ENCODE assay signal across 9 mouse cellular contexts in the genomic region with DNA sequence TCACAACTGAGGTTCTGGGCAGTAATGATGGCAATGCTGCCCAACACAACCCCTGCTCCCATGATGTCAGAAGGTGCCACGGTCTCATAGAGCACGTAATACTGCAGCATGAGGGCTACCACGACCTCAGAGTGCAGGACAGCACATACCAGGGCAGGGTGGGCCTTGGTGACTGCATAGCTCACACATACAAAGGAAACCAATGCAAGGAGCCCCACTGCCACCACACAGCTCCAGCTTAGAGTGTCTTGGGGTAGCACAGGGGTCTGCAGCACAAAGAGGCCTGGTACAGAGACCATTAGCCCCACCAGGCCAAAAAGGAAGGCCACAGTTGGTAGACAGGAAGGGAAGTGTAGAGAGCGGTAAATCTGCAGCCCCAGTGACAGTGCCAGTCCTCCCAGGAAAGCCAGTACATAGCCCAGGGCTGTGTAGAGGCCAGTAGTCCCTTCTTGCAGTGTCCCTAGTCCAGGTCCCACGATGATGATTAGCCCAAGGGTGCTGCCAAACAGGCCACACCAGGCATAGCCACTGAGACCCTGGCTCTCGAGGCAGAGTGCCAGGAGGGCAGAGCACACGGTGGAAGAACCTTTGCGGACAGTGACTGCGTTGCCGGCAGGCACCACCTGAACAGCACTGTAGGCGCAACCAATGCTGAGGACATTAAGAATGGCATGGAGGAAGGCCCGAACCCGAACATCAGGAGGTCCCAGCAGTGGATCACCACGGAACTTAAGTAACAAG. TPM values are rescaled to one million over a fixed set of nuclear protein-coding genes. Genes with fewer than 3 reads are reported as not detected.
A peak's percentile ranks its signal among the peaks of the same experiment; 100 is the strongest.
DNase-seq lines count a peak whose midpoint lies in the region; ATAC-seq and TF ChIP-seq lines count a peak whose summit lies in the region.
"Had no signal": no experiment of that assay in that cellular context is flagged by ENCODE, and none has a peak within 500 bp of the region (broad histone marks: within the 10 kb centered on the region; RNA-seq: fewer than 3 reads in every experiment).

No protein-coding gene starts in this region.

- intact Hi-C loops in left cerebral cortex, adult 2 months (cut with DNase I) = no loop called here

- no peaks in the 10 kb centered on the region for H3K36me3 ChIP-seq in embryonic facial prominence, embryonic 15.5 days
- H3K36me3 ChIP-seq in myocyte (ENCODE audit: control insufficient read depth, insufficient read depth) = no peaks in the 10 kb centered on the region

- H3K79me2 ChIP-seq in myocyte (ENCODE audit: control insufficient read depth, insufficient read depth) = peaks cover 27% of the 10 kb centered on the region

- no peak for DNase-seq in left cerebral cortex, adult 2 months (ENCODE audit: extremely low spot score in 1 of 2, low spot score in 2 of 2)
- DNase-seq in left cerebral cortex, adult 11 months (ENCODE audit: low spot score) = no peak
- peak; percentile 26 for DNase-seq in induced T-regulatory cell, adult 2 months (ENCODE audit: low read depth)
- no peak for DNase-seq in layer of hippocampus, adult 9-10 months (ENCODE audit: low spot score)
- no peak for DNase-seq in right cerebral cortex, postnatal 14 days
- DNase-seq in urinary bladder, adult 2 months (ENCODE audit: low spot score) = no peak

- H3K4me2 ChIP-seq in embryonic facial prominence, embryonic 15.5 days (replicated peaks) = peak overlapping the region; percentile 77; the same call in 1 of the 2 replicates
- H3K4me2 ChIP-seq in myocyte (ENCODE audit: low read depth) = peak overlapping the region; percentile 98

- H3K27me3 ChIP-seq in embryonic facial prominence, embryonic 15.5 days = no peaks in the 10 kb centered on the region
- no peaks in the 10 kb centered on the region for H3K27me3 ChIP-seq in myocyte (ENCODE audit: control insufficient read depth, insufficient read depth, insufficient read length)

- H3K4me3 ChIP-seq in left cerebral cortex, adult 2 months = no peak overlapping the region
- H3K4me3 ChIP-seq in embryonic facial prominence, embryonic 15.5 days (replicated peaks) = no peak overlapping the region
- peak overlapping the region; percentile 61 for H3K4me3 ChIP-seq in myocyte

- no peak overlapping the region for H3K9ac ChIP-seq in embryonic facial prominence, embryonic 15.5 days

- no peak overlapping the region for H3ac ChIP-seq in myocyte (ENCODE audit: control insufficient read depth, insufficient read length)

- no peak for TF ChIP-seq POLR2A in myocyte (IDR thresholded peaks at IDR 0.05; ENCODE audit: insufficient read length, low read depth)

- peak overlapping the region; percentile 99 for H3K27ac ChIP-seq in left cerebral cortex, adult 2 months
- peak overlapping the region; percentile 100 for H3K27ac ChIP-seq in embryonic facial prominence, embryonic 15.5 days (replicated peaks)

- peaks cover 40% of the 10 kb centered on the region for H3K4me1 ChIP-seq in embryonic facial prominence, embryonic 15.5 days

- no peak for ATAC-seq in embryonic facial prominence, embryonic 15.5 days (ENCODE audit: insufficient number of reproducible peaks, low FRiP score, low TSS enrichment, low read depth)

- no peaks in the 10 kb centered on the region for H3K9me3 ChIP-seq in embryonic facial prominence, embryonic 15.5 days (replicated peaks)

- no peak for TF ChIP-seq CTCF in left cerebral cortex, adult 2 months (IDR thresholded peaks at IDR 0.05)

- WGBS in embryonic facial prominence, embryonic 15.5 days = 78% methylated on average over 14 of the region's 14 CpGs

TF ChIP-seq in myocyte, 11 proteins besides CTCF, POLR2A, EP300 and RAD21:
- TF ChIP-seq SRF (IDR thresholded peaks at IDR 0.05; ENCODE audit: control insufficient read depth, insufficient read length, low read depth) (no peak), MYOD1 (IDR thresholded peaks at IDR 0.05; ENCODE audit: control insufficient read depth in 1 of 3, insufficient read length in 2 of 3, low read depth in 2 of 3) (peak in 1 of 3 experiments; percentile 1)

RNA-seq across cellular contexts. Expression of a gene that starts 1.4 kb away (rescaled TPM):
- not detected for total RNA-seq in left cerebral cortex, adult 2 months (2021)
- 0.15 and 0.18 TPM in 2 replicates for polyA plus RNA-seq in embryonic facial prominence, embryonic 15.5 days (2015; fragmentation: Nextera tagmentation; extraction: Ambion mirVana)
- 0.26 TPM for polyA plus RNA-seq in myocyte (2012; fragmentation: generic; extraction: Trizol)
- polyA plus RNA-seq in urinary bladder, adult 2 months (2012; rRNA removed) = 0.07 TPM in 1 of 2 replicates, not detected in the other
- total RNA-seq: gastrocnemius, postnatal 14 days had no signal

RNA-seq across cellular contexts. Expression of a gene that starts 1.9 kb away (rescaled TPM):
- total RNA-seq in left cerebral cortex, adult 2 months (2021) = 10 to 100 TPM; 55.1 to 56.6 TPM
- polyA plus RNA-seq in embryonic facial prominence, embryonic 15.5 days (2015; fragmentation: Nextera tagmentation; extraction: Ambion mirVana) = 24.3 and 28.2 TPM in 2 replicates
- polyA plus RNA-seq in myocyte (2012; fragmentation: generic; extraction: Trizol) = 69.5 TPM
- polyA plus RNA-seq in urinary bladder, adult 2 months (2012; rRNA removed) = 9.4 and 24.4 TPM in 2 replicates

RNA-seq across cellular contexts. Expression of a gene that starts 5.4 kb away (rescaled TPM):
- 100 to 1,000 TPM; 134 to 167 TPM for total RNA-seq in left cerebral cortex, adult 2 months (2021)
- 5.7 and 6.1 TPM in 2 replicates for polyA plus RNA-seq in embryonic facial prominence, embryonic 15.5 days (2015; fragmentation: Nextera tagmentation; extraction: Ambion mirVana)
- 9.4 TPM for polyA plus RNA-seq in myocyte (2012; fragmentation: generic; extraction: Trizol)
- polyA plus RNA-seq in urinary bladder, adult 2 months (2012; rRNA removed) = 35.6 and 46.1 TPM in 2 replicates

RNA-seq across cellular contexts. Expression of a gene that starts 35.4 kb away (rescaled TPM):
- total RNA-seq in left cerebral cortex, adult 2 months (2021) = 1 to 10 TPM; 1.0 to 1.4 TPM
- polyA plus RNA-seq in embryonic facial prominence, embryonic 15.5 days (2015; fragmentation: Nextera tagmentation; extraction: Ambion mirVana) = 29.3 and 38.6 TPM in 2 replicates
- 95.3 TPM for polyA plus RNA-seq in myocyte (2012; fragmentation: generic; extraction: Trizol)
- polyA plus RNA-seq in urinary bladder, adult 2 months (2012; rRNA removed) = 15.6 and 25.0 TPM in 2 replicates

RNA-seq across cellular contexts. Expression of a gene that starts 41.3 kb away (rescaled TPM):
- total RNA-seq in left cerebral cortex, adult 2 months (2021) = 10 to 100 TPM; 15.9 to 19.8 TPM
- 4.1 and 4.4 TPM in 2 replicates for polyA plus RNA-seq in embryonic facial prominence, embryonic 15.5 days (2015; fragmentation: Nextera tagmentation; extraction: Ambion mirVana)
- polyA plus RNA-seq in myocyte (2012; fragmentation: generic; extraction: Trizol) = 17.5 TPM
- 6.3 and 7.2 TPM in 2 replicates for polyA plus RNA-seq in urinary bladder, adult 2 months (2012; rRNA removed)
